Mouse (Mus musculus) embryo, embryonic 9.5 days (tissue): ENCODE data around the gene Jakmip3.

Experiments
- DNase-seq: peaks from one replicate; pipeline ENCODE4 v3.0.0-alpha.2; 2017; ENCODE audit errors: extremely low spot score

Jakmip3 gene

GRCm38 (mm10) chr7:138947741-138948140 lies 7.2 kb downstream of the Jakmip3 start:
- DNase-seq, result no peak

- no peak for DNase-seq
These were observed 7.8 kb downstream of the Jakmip3 start for GRCm38 (mm10) chr7:138948309-138948708.

- DNase-seq, result no peak
These were observed 15.3 kb downstream of the Jakmip3 start for GRCm38 (mm10) chr7:138955787-138956186.

- DNase-seq, result no peak
These were observed 16.6 kb downstream of the Jakmip3 start for GRCm38 (mm10) chr7:138957106-138957505.

- no peak for DNase-seq
These were observed 19.2 kb downstream of the Jakmip3 start for GRCm38 (mm10) chr7:138959747-138960146.

- no peak for DNase-seq
These were observed 23.2 kb downstream of the Jakmip3 start for GRCm38 (mm10) chr7:138963756-138964155.

- no peak for DNase-seq
These were observed 27.6 kb downstream of the Jakmip3 start for GRCm38 (mm10) chr7:138968010-138968620.

- DNase-seq, result no peak
These were observed 37.0 kb downstream of the Jakmip3 start for GRCm38 (mm10) chr7:138977510-138977909.

- DNase-seq, result no peak
These were observed 44.0 kb downstream of the Jakmip3 start for GRCm38 (mm10) chr7:138984576-138984975.

GRCm38 (mm10) chr7:138989156-138989555 lies 48.6 kb downstream of the Jakmip3 start:
- no peak for DNase-seq

GRCm38 (mm10) chr7:139002692-139003091 lies 62.2 kb downstream of the Jakmip3 start:
- DNase-seq, result no peak

GRCm38 (mm10) chr7:139003250-139003649 lies 62.7 kb downstream of the Jakmip3 start:
- no peak for DNase-seq

- no peak for DNase-seq
These were observed 69.4 kb downstream of the Jakmip3 start for GRCm38 (mm10) chr7:139009786-139010502.

GRCm38 (mm10) chr7:139011027-139011426 lies 70.5 kb downstream of the Jakmip3 start:
- DNase-seq, result peak; percentile 63

GRCm38 (mm10) chr7:139011586-139011985 lies 71.1 kb downstream of the Jakmip3 start:
- DNase-seq, result no peak

GRCm38 (mm10) chr7:139012767-139013369 lies 72.3 kb downstream of the Jakmip3 start:
- DNase-seq, result no peak

GRCm38 (mm10) chr7:139015143-139015542 lies 74.6 kb downstream of the Jakmip3 start:
- DNase-seq, result no peak

- DNase-seq, result no peak
These were observed 75.8 kb downstream of the Jakmip3 start for GRCm38 (mm10) chr7:139016288-139016687.

GRCm38 (mm10) chr7:139017249-139017903 lies 76.8 kb downstream of the Jakmip3 start:
- DNase-seq, result no peak

GRCm38 (mm10) chr7:139020884-139021283 lies 80.4 kb downstream of the Jakmip3 start:
- DNase-seq, result peak; percentile 8

- DNase-seq, result no peak
These were observed 80.8 kb downstream of the Jakmip3 start for GRCm38 (mm10) chr7:139021326-139021725.

- no peak for DNase-seq
These were observed 86.6 kb downstream of the Jakmip3 start for GRCm38 (mm10) chr7:139027136-139027535.
